ENCODE assay signal across 14 mouse cellular contexts in genomic region chr15:85802931-85803330, GRCm38 (mm10). TPM values are rescaled to one million over a fixed set of nuclear protein-coding genes. Genes with fewer than 3 reads are reported as not detected.
DNase-seq lines count a peak whose midpoint lies in the region; ATAC-seq and TF ChIP-seq lines count a peak whose summit lies in the region.
"Had no signal": no experiment of that assay in that cellular context is flagged by ENCODE, and none has a peak within 500 bp of the region (broad histone marks: within the 10 kb centered on the region; RNA-seq: fewer than 3 reads in every experiment).

No protein-coding gene starts in this region.

- 72% methylated on average over 2 of the region's 2 CpGs for WGBS in heart, embryonic 11.5 days (ENCODE audit: insufficient replicate concordance)
- 76% methylated on average over 2 of the region's 2 CpGs for WGBS in liver, adult 2 months
- 54% methylated on average over 2 of the region's 2 CpGs for WGBS in liver, embryonic 12.5 days (ENCODE audit: insufficient replicate concordance)

- no peak for ATAC-seq in heart, embryonic 11.5 days (replicated peaks; ENCODE audit: insufficient number of reproducible peaks, low FRiP score, low TSS enrichment)
- ATAC-seq in liver, embryonic 12.5 days: no peak
- no peak for ATAC-seq in inflammation-experienced regulatory T-cells, adult 6 months
- ATAC-seq: intestine, embryonic 16.5 days had no signal

- H3K4me1 ChIP-seq in heart, embryonic 11.5 days (ENCODE audit: control insufficient read depth, insufficient read depth, low read length): no peaks in the 10 kb centered on the region
- no peaks in the 10 kb centered on the region for H3K4me1 ChIP-seq in liver, adult 2 months (ENCODE audit: control insufficient read depth, insufficient read depth, low read length)
- H3K4me1 ChIP-seq in liver, embryonic 12.5 days: no peaks in the 10 kb centered on the region
- H3K4me1 ChIP-seq: limb, embryonic 13.5 days had no signal

- no peak overlapping the region for H3K4me3 ChIP-seq in heart, embryonic 11.5 days (ENCODE audit: low read depth, low read length)
- no peak overlapping the region for H3K4me3 ChIP-seq in liver, adult 2 months (ENCODE audit: insufficient read depth, low read depth, low read length)
- H3K4me3 ChIP-seq in liver, embryonic 12.5 days: no peak overlapping the region
- H3K4me3 ChIP-seq: limb, embryonic 13.5 days had no signal

- H3K36me3 ChIP-seq in heart, embryonic 11.5 days (ENCODE audit: control insufficient read depth, insufficient read depth, low read length): no peaks in the 10 kb centered on the region
- H3K36me3 ChIP-seq in liver, adult 2 months (ENCODE audit: control insufficient read depth, insufficient read depth, low read length): peaks cover 61% of the 10 kb centered on the region
- H3K36me3 ChIP-seq in liver, embryonic 12.5 days: 0 out of 2 replicates have a peak, but pooled peaks cover 6% of the 10 kb centered on the region
- H3K36me3 ChIP-seq: limb, embryonic 13.5 days had no signal

- H3K4me2 ChIP-seq in heart, embryonic 11.5 days: no peak overlapping the region
- no peak overlapping the region for H3K4me2 ChIP-seq in liver, embryonic 12.5 days
- H3K4me2 ChIP-seq: limb, embryonic 13.5 days had no signal

- TF ChIP-seq CTCF in liver, adult 2 months (IDR thresholded peaks at IDR 0.05; ENCODE audit: low read depth, low read length): no peak

- no peaks in the 10 kb centered on the region for H3K9me3 ChIP-seq in heart, embryonic 11.5 days (replicated peaks; ENCODE audit: control insufficient read depth, low read length)
- H3K9me3 ChIP-seq in liver, embryonic 12.5 days (replicated peaks): no peaks in the 10 kb centered on the region
- H3K9me3 ChIP-seq: limb, embryonic 13.5 days had no signal

- no peak for TF ChIP-seq POLR2A in liver, adult 2 months (IDR thresholded peaks at IDR 0.05; ENCODE audit: extremely low read depth, insufficient read depth, low read length)

- H3K9ac ChIP-seq in heart, embryonic 11.5 days (ENCODE audit: low read depth, low read length): no peak overlapping the region
- no peak overlapping the region for H3K9ac ChIP-seq in liver, adult 2 months (ENCODE audit: low read depth, low read length)
- H3K9ac ChIP-seq in liver, embryonic 12.5 days: no peak overlapping the region
- H3K9ac ChIP-seq: limb, embryonic 13.5 days had no signal

- H3K27me3 ChIP-seq in heart, embryonic 11.5 days (ENCODE audit: control insufficient read depth, insufficient read depth, low read length): no peaks in the 10 kb centered on the region
- no peaks in the 10 kb centered on the region for H3K27me3 ChIP-seq in liver, adult 2 months (ENCODE audit: control insufficient read depth, insufficient read depth, low read length)
- peaks cover 4% of the 10 kb centered on the region; the same call in 1 of the 2 replicates for H3K27me3 ChIP-seq in liver, embryonic 12.5 days (replicated peaks)
- H3K27me3 ChIP-seq: limb, embryonic 13.5 days had no signal

- H3K27ac ChIP-seq in heart, embryonic 11.5 days (ENCODE audit: low read depth, low read length): no peak overlapping the region
- H3K27ac ChIP-seq in liver, adult 2 months (replicated peaks; ENCODE audit: insufficient read depth, low read depth, low read length): no peak overlapping the region
- H3K27ac ChIP-seq in liver, embryonic 12.5 days: no peak overlapping the region
- H3K27ac ChIP-seq: limb, embryonic 13.5 days had no signal

- peak; percentile 65 to 71 for DNase-seq in heart, adult 18-20 months
- DNase-seq in liver, adult 2 months (ENCODE audit: extremely low read depth, low read depth, low spot score): peak; percentile 60
- DNase-seq in heart, adult 8-10 months (ENCODE audit: low spot score): peak; percentile 42
- peak; percentile 71 for DNase-seq in heart, postnatal 4 days
- DNase-seq: cerebellum, adult 18-20 months; embryo, embryonic 11 days; lung, adult 2 months; right cerebral cortex, postnatal 14 days had no signal

- no peaks in the 10 kb centered on the region for H3K79me2 ChIP-seq in liver, adult 2 months (ENCODE audit: control insufficient read depth, insufficient read depth, low read length)

RNA-seq across cellular contexts. Expression of gene Cdpf1, which starts 8.6 kb away (rescaled TPM):
- 10 to 100 TPM; 32.5 to 33.9 TPM for total RNA-seq in heart, adult 18-20 months (2021)
- polyA plus RNA-seq in heart, embryonic 11.5 days (2014; fragmentation: Nextera tagmentation; extraction: Ambion mirVana): 37.1 and 41.5 TPM in 2 replicates
- 10.1 and 11.6 TPM in 2 replicates for total RNA-seq in liver, adult 2 months (2014; rRNA removed)
- 18.3 and 19.6 TPM in 2 replicates for polyA plus RNA-seq in liver, adult 2 months (2012; rRNA removed)
- 28.6 and 29.4 TPM in 2 replicates for polyA plus RNA-seq in liver, embryonic 12.5 days (2016; fragmentation: Nextera tagmentation; extraction: Ambion mirVana)
- total RNA-seq in heart, adult 8-10 months (2022): 10 to 100 TPM; 27.1 to 38.5 (median 31.0) TPM
- total RNA-seq in heart, postnatal 4 days (2021): 10 to 100 TPM; 37.9 to 45.1 TPM
- polyA plus RNA-seq in inflammation-experienced regulatory T-cells, adult 6 months (2017; shearing (Covaris generic)): 10 to 100 TPM; 39.1 to 46.6 (median 43.7) TPM

RNA-seq across cellular contexts. Expression of gene Pkdrej, which starts 18.6 kb away (rescaled TPM):
- total RNA-seq in heart, adult 18-20 months (2021): 1 to 10 TPM; 3.5 to 4.1 TPM
- 0.14 TPM in 2 replicates for polyA plus RNA-seq in heart, embryonic 11.5 days (2014; fragmentation: Nextera tagmentation; extraction: Ambion mirVana)
- total RNA-seq in liver, adult 2 months (2014; rRNA removed): under 0.01 and 0.09 TPM in 2 replicates
- polyA plus RNA-seq in liver, adult 2 months (2012; rRNA removed): 0.01 TPM in 2 replicates
- 0.07 and 0.12 TPM in 2 replicates for polyA plus RNA-seq in liver, embryonic 12.5 days (2016; fragmentation: Nextera tagmentation; extraction: Ambion mirVana)
- 1 to 10 TPM; 3.1 to 5.4 (median 4.6) TPM for total RNA-seq in heart, adult 8-10 months (2022)
- total RNA-seq in heart, postnatal 4 days (2021): 1 to 10 TPM; 2.5 to 2.8 TPM
- polyA plus RNA-seq in inflammation-experienced regulatory T-cells, adult 6 months (2017; shearing (Covaris generic)): not detected
- total RNA-seq: granulocyte monocyte progenitor cell, adult 5-6 weeks had no signal

RNA-seq across cellular contexts. Expression of gene Ttc38, which starts 29.2 kb away (rescaled TPM):
- total RNA-seq in heart, adult 18-20 months (2021): 10 to 100 TPM; 15.2 to 21.4 TPM
- 2.7 and 4.0 TPM in 2 replicates for polyA plus RNA-seq in heart, embryonic 11.5 days (2014; fragmentation: Nextera tagmentation; extraction: Ambion mirVana)
- total RNA-seq in liver, adult 2 months (2014; rRNA removed): 52.4 and 59.5 TPM in 2 replicates
- 19.1 and 37.2 TPM in 2 replicates for polyA plus RNA-seq in liver, adult 2 months (2012; rRNA removed)
- 5.2 and 6.0 TPM in 2 replicates for polyA plus RNA-seq in liver, embryonic 12.5 days (2016; fragmentation: Nextera tagmentation; extraction: Ambion mirVana)
- 10 to 100 TPM; 17.9 to 22.2 (median 19.6) TPM for total RNA-seq in heart, adult 8-10 months (2022)
- total RNA-seq in heart, postnatal 4 days (2021): 1 to 10 TPM; 5.2 to 5.3 TPM
- polyA plus RNA-seq in inflammation-experienced regulatory T-cells, adult 6 months (2017; shearing (Covaris generic)): 10 to 100 TPM; 10.6 to 13.3 (median 12.6) TPM

RNA-seq across cellular contexts. Expression of gene Gtse1, which starts 56.6 kb away (rescaled TPM):
- total RNA-seq in heart, adult 18-20 months (2021): under 1 TPM; 0.54 to 0.60 TPM
- 24.4 and 27.8 TPM in 2 replicates for polyA plus RNA-seq in heart, embryonic 11.5 days (2014; fragmentation: Nextera tagmentation; extraction: Ambion mirVana)
- 0.28 and 0.67 TPM in 2 replicates for total RNA-seq in liver, adult 2 months (2014; rRNA removed)
- 0.33 and 0.55 TPM in 2 replicates for polyA plus RNA-seq in liver, adult 2 months (2012; rRNA removed)
- polyA plus RNA-seq in liver, embryonic 12.5 days (2016; fragmentation: Nextera tagmentation; extraction: Ambion mirVana): 34.4 and 35.3 TPM in 2 replicates
- under 1 TPM; 0.19 to 0.52 (median 0.29) TPM for total RNA-seq in heart, adult 8-10 months (2022)
- total RNA-seq in heart, postnatal 4 days (2021): 10 to 100 TPM; 15.2 to 16.9 TPM
- polyA plus RNA-seq in inflammation-experienced regulatory T-cells, adult 6 months (2017; shearing (Covaris generic)): 10 to 100 TPM in 1 of 3 experiments, 1 to 10 TPM in 2; 2.5 to 20.7 (median 2.9) TPM
